Mouse (Mus musculus): ENCODE data around the gene Bcor.

GRCm38 (mm10) chrX:12090871-12091404, 69.2 kb downstream of the Bcor start:
- no peak for TF ChIP-seq CTCF (conservative IDR thresholded peaks at IDR 0.05; ENCODE audit: insufficient read depth, insufficient read length, low read depth, low read length)
- no peak for TF ChIP-seq POLR2A (IDR thresholded peaks at IDR 0.05; ENCODE audit: low read depth, low read length)
